Comparison of ENCODE assay signal across 8 mouse cellular contexts in genomic region chr5:25010438-25010892, GRCm38 (mm10).
DNase-seq lines count a peak whose midpoint lies in the region; ATAC-seq and TF ChIP-seq lines count a peak whose summit lies in the region.

No protein-coding gene starts in this region.

- no peaks in the 10 kb centered on the region for H3K36me3 ChIP-seq in megakaryocyte, embryonic 14.5 days (replicated peaks; ENCODE audit: low read length)

- peaks cover 5% of the 10 kb centered on the region for H3K27me3 ChIP-seq in megakaryocyte, embryonic 14.5 days (replicated peaks)

- no peaks in the 10 kb centered on the region for H3K9me3 ChIP-seq in megakaryocyte, embryonic 14.5 days

- TF ChIP-seq POLR2A in cortical plate, adult 2 months (IDR thresholded peaks at IDR 0.05; ENCODE audit: extremely low read depth, insufficient read depth, low read length) = no peak

- no peak overlapping the region for H3K27ac ChIP-seq in cortical plate, adult 2 months (ENCODE audit: insufficient read depth, low read length)

- peak; percentile 83 for ATAC-seq in activated CD4-positive, CD25-positive, alpha-beta regulatory T cell, adult 4 months

- TF ChIP-seq CTCF in cortical plate, adult 2 months (IDR thresholded peaks at IDR 0.05; ENCODE audit: extremely low read depth, insufficient read depth, low read length) = peak; percentile 82

- peak; percentile 92 for DNase-seq in gastrocnemius, postnatal 10 days
- DNase-seq in induced T-regulatory cell, adult 2 months (ENCODE audit: low read depth) = peak; percentile 88
- DNase-seq in left cerebral cortex, adult 8-10 months (ENCODE audit: low spot score in 2 of 2) = peak; percentile 59 to 64
- DNase-seq in right cerebral cortex, adult 2 months (ENCODE audit: low spot score in 2 of 2) = peak; percentile 78 to 95
- DNase-seq in urinary bladder, postnatal 14 days (ENCODE audit: low spot score) = peak; percentile 93

- no peak overlapping the region for H3K4me3 ChIP-seq in cortical plate, adult 2 months (ENCODE audit: insufficient read depth, low read length)
- peak overlapping the region; percentile 89 for H3K4me3 ChIP-seq in megakaryocyte, embryonic 14.5 days (replicated peaks)

- peaks cover 7% of the 10 kb centered on the region; the same call in 1 of the 2 replicates for H3K4me1 ChIP-seq in cortical plate, adult 2 months (ENCODE audit: control insufficient read depth, insufficient read depth, low read length)
- peaks cover 86% of the 10 kb centered on the region for H3K4me1 ChIP-seq in megakaryocyte, embryonic 14.5 days
